11 mouse cellular contexts compared by ENCODE assay signal in genomic region chr7:45515436-45515835, GRCm38 (mm10). TPM values are rescaled to one million over a fixed set of nuclear protein-coding genes. Genes with fewer than 3 reads are reported as not detected.
A peak's percentile ranks its signal among the peaks of the same experiment; 100 is the strongest.
DNase-seq lines count a peak whose midpoint lies in the region; ATAC-seq lines count a peak whose summit lies in the region.
"Had no signal": no experiment of that assay in that cellular context is flagged by ENCODE, and none has a peak within 500 bp of the region (broad histone marks: within the 10 kb centered on the region; RNA-seq: fewer than 3 reads in every experiment).

No protein-coding gene starts in this region.

- H3K4me3 ChIP-seq in lung, embryonic 15.5 days, result no peak overlapping the region
- peak overlapping the region; percentile 38 for H3K4me3 ChIP-seq in liver, embryonic 16.5 days (ENCODE audit: low read depth, low read length)

- H3K9ac ChIP-seq in lung, embryonic 15.5 days, result no peak overlapping the region
- H3K9ac ChIP-seq in liver, embryonic 16.5 days (ENCODE audit: low read depth, low read length), result peak overlapping the region; percentile 47

- no peak for DNase-seq in lung, postnatal 36 days
- DNase-seq in c-Kit-positive CD71-negative TER-119-negative erythroid progenitor cells, embryonic 14.5 days (ENCODE audit: low read depth), result peak; percentile 69
- DNase-seq in left cerebral cortex, adult 18-20 months (ENCODE audit: low spot score in 2 of 2), result no peak
- DNase-seq in right cerebral cortex, postnatal 10 days (ENCODE audit: low spot score in 2 of 2), result no peak
- no peak for DNase-seq in left cerebral cortex, postnatal 4 days
- DNase-seq: cerebellum, postnatal 36 days; heart, postnatal 4 days had no signal

- no peaks in the 10 kb centered on the region for H3K9me3 ChIP-seq in lung, embryonic 15.5 days
- no peaks in the 10 kb centered on the region for H3K9me3 ChIP-seq in liver, embryonic 16.5 days (replicated peaks; ENCODE audit: control insufficient read depth, low read length)

- intact Hi-C loops in left cerebral cortex, postnatal 4 days (cut with DNase I), result no loop called here

- peaks cover 9% of the 10 kb centered on the region; the same call in 1 of the 2 replicates for H3K4me1 ChIP-seq in lung, embryonic 15.5 days
- H3K4me1 ChIP-seq in liver, embryonic 16.5 days (ENCODE audit: control insufficient read depth, low read depth, low read length), result peaks cover 29% of the 10 kb centered on the region

- no peaks in the 10 kb centered on the region for H3K36me3 ChIP-seq in lung, embryonic 15.5 days
- no peaks in the 10 kb centered on the region for H3K36me3 ChIP-seq in liver, embryonic 16.5 days (ENCODE audit: control insufficient read depth, insufficient read depth)

- ATAC-seq in lung, embryonic 15.5 days (ENCODE audit: borderline replicate concordance, extremely low read depth, low FRiP score, low TSS enrichment), result peak; percentile 29; the same call in 1 of the 2 replicates
- ATAC-seq in erythroblast, adult 5-6 weeks (replicated peaks; ENCODE audit: low FRiP score, poor library complexity, severe bottlenecking), result peak; percentile 68; the same call in 1 of the 2 replicates
- ATAC-seq in liver, embryonic 16.5 days (ENCODE audit: low read depth), result peak; percentile 77

- WGBS in lung, embryonic 15.5 days, result 27% methylated on average over 16 of the region's 16 CpGs
- 10% methylated on average over 16 of the region's 16 CpGs for WGBS in liver, embryonic 16.5 days (ENCODE audit: insufficient replicate concordance)

- no peaks in the 10 kb centered on the region for H3K27me3 ChIP-seq in lung, embryonic 15.5 days
- no peaks in the 10 kb centered on the region for H3K27me3 ChIP-seq in liver, embryonic 16.5 days (ENCODE audit: control insufficient read depth, insufficient read depth, low read depth, low read length)

- peak overlapping the region; percentile 22; the same call in 1 of the 2 replicates for H3K4me2 ChIP-seq in lung, embryonic 15.5 days
- H3K4me2 ChIP-seq in liver, embryonic 16.5 days (ENCODE audit: low read depth, low read length), result peak overlapping the region; percentile 52

- no peak overlapping the region for H3K27ac ChIP-seq in lung, embryonic 15.5 days
- peak overlapping the region; percentile 64 for H3K27ac ChIP-seq in liver, embryonic 16.5 days (ENCODE audit: low read length)

RNA-seq across cellular contexts. Expression of gene Nucb1, which starts 5.2 kb away (rescaled TPM):
- 230 and 238 TPM in 2 replicates for polyA plus RNA-seq in lung, embryonic 15.5 days (2015; fragmentation: Nextera tagmentation; extraction: Ambion mirVana)
- 83.0 and 88.6 TPM in 2 replicates for total RNA-seq in erythroblast, adult 5-6 weeks (2015; ENCODE audit: low replicate concordance)
- total RNA-seq in erythroblast, adult 5-6 weeks (2017; ENCODE audit: low replicate concordance), result 487 and 671 TPM in 2 replicates
- polyA plus RNA-seq in liver, embryonic 16.5 days (2015; fragmentation: Nextera tagmentation; extraction: Ambion mirVana), result 122 and 124 TPM in 2 replicates
- 100 to 1,000 TPM; 111 to 112 TPM for total RNA-seq in left cerebral cortex, adult 18-20 months (2021)
- 100 to 1,000 TPM; 110 to 116 TPM for total RNA-seq in left cerebral cortex, postnatal 4 days (2021)

RNA-seq across cellular contexts. Expression of gene Ppp1r15a, which starts 10.6 kb away (rescaled TPM):
- polyA plus RNA-seq in lung, embryonic 15.5 days (2015; fragmentation: Nextera tagmentation; extraction: Ambion mirVana), result 21.9 and 22.9 TPM in 2 replicates
- 1,095 and 1,392 TPM in 2 replicates for total RNA-seq in erythroblast, adult 5-6 weeks (2015; ENCODE audit: low replicate concordance)
- total RNA-seq in erythroblast, adult 5-6 weeks (2017; ENCODE audit: low replicate concordance), result 1,351 and 1,490 TPM in 2 replicates
- 293 and 328 TPM in 2 replicates for polyA plus RNA-seq in liver, embryonic 16.5 days (2015; fragmentation: Nextera tagmentation; extraction: Ambion mirVana)
- total RNA-seq in left cerebral cortex, adult 18-20 months (2021), result 10 to 100 TPM; 23.1 to 25.9 TPM
- 10 to 100 TPM; 19.0 to 24.6 TPM for total RNA-seq in left cerebral cortex, postnatal 4 days (2021)

RNA-seq across cellular contexts. Expression of gene Plekha4, which starts 10.7 kb away (rescaled TPM):
- polyA plus RNA-seq in lung, embryonic 15.5 days (2015; fragmentation: Nextera tagmentation; extraction: Ambion mirVana), result 2.2 and 3.3 TPM in 2 replicates
- 1.3 TPM in 1 of 2 replicates, not detected in the other for total RNA-seq in erythroblast, adult 5-6 weeks (2015; ENCODE audit: low replicate concordance)
- total RNA-seq in erythroblast, adult 5-6 weeks (2017; ENCODE audit: low replicate concordance), result 2.8 and 9.9 TPM in 2 replicates
- 0.47 and 0.78 TPM in 2 replicates for polyA plus RNA-seq in liver, embryonic 16.5 days (2015; fragmentation: Nextera tagmentation; extraction: Ambion mirVana)
- 1 to 10 TPM; 6.1 to 8.2 TPM for total RNA-seq in left cerebral cortex, adult 18-20 months (2021)
- 1 to 10 TPM in 1 of 2 experiments, under 1 TPM in 1; 0.90 to 2.7 TPM for total RNA-seq in left cerebral cortex, postnatal 4 days (2021)
- total RNA-seq: megakaryocyte, adult 5-6 weeks had no signal

RNA-seq across cellular contexts. Expression of gene Dhdh, which starts 26.8 kb away (rescaled TPM):
- 2.8 and 3.4 TPM in 2 replicates for polyA plus RNA-seq in lung, embryonic 15.5 days (2015; fragmentation: Nextera tagmentation; extraction: Ambion mirVana)
- 3.3 TPM in 2 replicates for total RNA-seq in erythroblast, adult 5-6 weeks (2015; ENCODE audit: low replicate concordance)
- 2.1 and 2.3 TPM in 2 replicates for total RNA-seq in erythroblast, adult 5-6 weeks (2017; ENCODE audit: low replicate concordance)
- polyA plus RNA-seq in liver, embryonic 16.5 days (2015; fragmentation: Nextera tagmentation; extraction: Ambion mirVana), result 2.5 and 3.3 TPM in 2 replicates
- 1 to 10 TPM; 3.9 to 4.7 TPM for total RNA-seq in left cerebral cortex, adult 18-20 months (2021)
- 1 to 10 TPM; 2.6 to 3.2 TPM for total RNA-seq in left cerebral cortex, postnatal 4 days (2021)

RNA-seq across cellular contexts. Expression of gene Gm45808, which starts 28.8 kb away (rescaled TPM):
- not detected in 2 replicates for polyA plus RNA-seq in lung, embryonic 15.5 days (2015; fragmentation: Nextera tagmentation; extraction: Ambion mirVana)
- not detected in 2 replicates for total RNA-seq in erythroblast, adult 5-6 weeks (2015; ENCODE audit: low replicate concordance)
- total RNA-seq in erythroblast, adult 5-6 weeks (2017; ENCODE audit: low replicate concordance), result not detected in 2 replicates
- polyA plus RNA-seq in liver, embryonic 16.5 days (2015; fragmentation: Nextera tagmentation; extraction: Ambion mirVana), result not detected in 2 replicates
- total RNA-seq in left cerebral cortex, adult 18-20 months (2021), result 1 to 10 TPM; 2.5 to 3.8 TPM
- not detected for total RNA-seq in left cerebral cortex, postnatal 4 days (2021)
- total RNA-seq: megakaryocyte, adult 5-6 weeks had no signal

Comparison
In these comparisons a context has a peak if more than half of its experiments do, and no peak if none do; other contexts are left out.
1. RNA of gene Ppp1r15a, which starts 10.6 kb away (total RNA-seq): 1,095 to 1,490 TPM in erythroblast, adult 5-6 weeks; 23.1 to 25.9 TPM in left cerebral cortex, adult 18-20 months and 19.0 to 24.6 TPM in left cerebral cortex, postnatal 4 days; every median in the first group is over 10 times any median in the second.
2. Peak in every context shown above with its lines, with median percentiles within 50 percentile points of each other: ATAC-seq.